Mouse (Mus musculus): ENCODE measurements around the gene Plxnd1.
A peak's percentile ranks its signal among the peaks of the same experiment; 100 is the strongest.

Plxnd1 gene

DNA sequence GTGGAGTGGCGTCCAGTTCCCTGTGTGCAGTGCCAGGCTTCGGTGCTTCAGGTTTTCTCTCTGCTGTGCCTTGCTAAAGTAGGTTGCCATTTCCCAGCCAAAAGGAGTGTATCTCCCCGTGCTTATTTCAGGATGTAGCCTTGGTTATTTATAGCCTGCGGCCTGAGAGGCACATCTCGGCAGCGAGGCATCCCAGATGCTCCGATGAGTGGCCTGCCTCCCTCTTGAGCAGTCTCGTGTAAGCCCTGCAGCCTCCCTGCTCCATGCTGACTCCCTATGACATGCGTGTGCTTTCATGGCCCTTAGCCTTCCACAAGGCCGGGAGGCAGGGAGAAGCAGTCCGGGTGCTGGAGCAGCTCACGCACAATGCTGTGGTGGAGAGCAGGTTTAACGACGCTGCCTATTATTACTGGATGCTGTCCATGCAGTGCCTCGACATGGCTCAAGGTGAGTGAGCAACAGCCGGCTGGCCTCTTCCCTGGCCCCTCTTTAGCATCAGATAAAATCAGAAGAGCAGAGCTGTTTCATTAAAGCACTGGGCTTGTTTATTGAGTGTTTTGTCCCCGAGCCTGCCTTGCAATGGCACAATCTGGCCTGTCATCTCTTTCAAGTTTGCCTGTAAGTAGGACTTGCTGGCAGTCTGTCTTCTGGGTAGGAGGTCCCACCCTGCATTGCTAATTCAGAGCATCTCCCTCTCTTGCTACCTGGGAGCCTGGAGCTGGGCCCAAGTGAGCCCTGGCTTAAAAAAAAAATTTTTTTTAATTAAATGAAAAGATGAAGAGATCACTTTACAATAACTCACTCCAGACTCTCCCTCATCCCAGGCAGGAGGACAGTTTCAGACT lies 79.0 kb downstream of the Plxnd1 start:
- no peak for DNase-seq

DNA sequence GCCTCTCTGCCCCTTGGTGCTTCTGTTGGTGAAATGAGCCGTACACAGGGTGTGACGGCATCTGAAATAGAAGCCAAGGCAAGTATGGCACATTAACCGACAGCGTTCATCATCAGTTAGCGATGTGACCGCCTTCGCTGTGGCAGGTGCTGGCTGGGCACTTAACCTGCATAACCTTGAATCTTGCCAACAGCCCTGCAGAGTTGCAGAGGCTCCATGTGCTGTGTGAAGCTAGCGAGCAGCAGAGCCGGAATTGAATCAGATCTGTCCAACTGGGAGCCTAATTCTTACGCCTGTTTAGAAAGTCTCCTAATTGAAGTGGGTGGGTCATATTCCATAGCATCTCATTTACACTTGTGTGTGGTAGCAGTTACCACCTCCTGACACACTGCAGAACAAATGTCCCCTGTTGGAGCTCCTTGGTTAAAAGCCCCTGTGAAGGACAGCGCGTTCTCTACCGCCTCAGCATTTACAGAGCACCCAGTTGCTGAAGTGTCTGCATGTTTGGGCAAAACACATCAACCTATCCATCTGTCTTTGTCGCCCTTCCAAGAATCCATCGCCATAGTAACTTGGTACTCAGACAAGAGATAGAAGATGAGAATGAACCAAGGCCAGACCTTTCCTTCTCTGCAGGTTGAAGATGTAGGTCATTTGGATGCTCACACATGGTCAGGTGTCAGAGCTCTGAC lies 80.1 kb downstream of the Plxnd1 start:
- DNase-seq: no peak

DNA sequence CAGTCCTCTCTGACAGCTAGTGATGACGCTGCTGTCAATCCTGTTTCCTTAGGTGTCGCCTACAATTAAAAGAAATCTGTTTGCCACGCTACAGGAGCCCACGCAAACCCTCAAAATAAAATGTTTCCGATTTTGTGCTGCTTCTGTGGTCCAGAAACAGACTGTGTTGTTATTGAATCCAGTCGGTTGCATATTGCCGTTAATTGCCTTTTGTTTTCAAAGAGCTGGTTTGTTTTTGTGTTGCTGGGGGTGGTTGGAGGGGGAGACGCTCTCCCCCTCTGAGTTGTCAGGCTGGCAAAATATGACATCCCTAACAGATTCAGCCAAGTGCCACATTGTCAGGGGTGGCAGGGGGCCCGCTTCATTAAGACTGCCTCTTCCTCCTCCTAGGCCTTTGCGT lies 81.3 kb downstream of the Plxnd1 start:
- DNase-seq: no peak

DNA sequence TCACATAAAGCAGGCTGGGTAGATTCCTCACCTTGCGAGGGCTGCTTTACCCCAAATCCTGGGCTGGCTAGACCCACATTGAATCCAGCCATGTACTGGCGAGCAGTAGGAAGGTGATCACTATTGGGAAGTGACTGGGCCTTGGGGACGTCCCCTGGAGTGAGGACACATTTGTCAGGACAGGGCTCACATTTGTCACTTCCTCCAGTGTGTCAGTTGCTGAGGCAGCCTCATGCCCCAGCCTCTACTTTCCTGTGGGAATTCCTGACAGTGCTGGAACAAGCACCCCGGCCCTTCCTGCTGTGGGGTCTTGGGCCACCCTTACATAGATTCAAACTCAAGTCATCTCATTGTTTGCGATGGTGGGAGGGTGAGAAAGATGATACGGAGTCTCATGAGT lies 83.0 kb downstream of the Plxnd1 start:
- DNase-seq: no peak

DNA sequence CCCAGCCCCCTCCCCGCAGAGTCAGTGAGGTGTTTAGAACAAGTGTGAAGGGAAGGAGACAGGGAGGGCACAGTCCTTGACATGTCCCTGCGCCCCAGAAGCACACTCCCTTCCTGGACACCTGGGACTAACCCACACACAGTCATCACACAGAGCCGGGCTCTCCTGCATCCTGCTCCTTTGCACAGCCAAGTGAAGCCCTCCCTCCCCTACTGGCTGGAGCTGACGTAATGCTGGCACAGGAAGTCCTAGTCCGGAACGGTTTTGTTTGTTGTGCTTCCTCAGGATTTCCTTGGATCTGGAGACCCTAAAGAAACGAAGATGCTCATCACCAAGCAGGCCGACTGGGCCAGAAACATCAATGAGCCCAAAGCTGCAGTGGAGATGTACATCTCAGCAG lies 84.9 kb downstream of the Plxnd1 start:
- DNase-seq: peak; percentile 29

DNA sequence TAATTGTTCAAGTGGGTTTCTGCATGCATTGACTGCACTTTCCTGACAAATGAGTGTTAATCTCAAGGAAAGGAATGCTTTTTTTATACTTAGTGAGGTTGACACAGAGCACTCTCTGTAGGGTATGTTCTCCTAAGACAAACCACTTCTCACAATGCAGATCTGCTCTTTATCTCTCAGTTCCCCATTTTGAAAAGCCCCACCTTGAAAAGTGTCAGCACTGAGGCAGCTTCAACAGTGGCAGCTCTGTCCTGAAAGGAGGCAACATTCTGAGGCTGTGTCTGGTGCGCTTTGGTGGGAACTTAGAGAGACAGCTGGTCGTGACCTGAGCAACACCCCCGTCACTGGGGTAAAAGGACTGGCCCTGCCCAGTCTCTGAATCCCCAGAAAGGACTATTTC lies 85.8 kb downstream of the Plxnd1 start:
- DNase-seq: no peak

DNA sequence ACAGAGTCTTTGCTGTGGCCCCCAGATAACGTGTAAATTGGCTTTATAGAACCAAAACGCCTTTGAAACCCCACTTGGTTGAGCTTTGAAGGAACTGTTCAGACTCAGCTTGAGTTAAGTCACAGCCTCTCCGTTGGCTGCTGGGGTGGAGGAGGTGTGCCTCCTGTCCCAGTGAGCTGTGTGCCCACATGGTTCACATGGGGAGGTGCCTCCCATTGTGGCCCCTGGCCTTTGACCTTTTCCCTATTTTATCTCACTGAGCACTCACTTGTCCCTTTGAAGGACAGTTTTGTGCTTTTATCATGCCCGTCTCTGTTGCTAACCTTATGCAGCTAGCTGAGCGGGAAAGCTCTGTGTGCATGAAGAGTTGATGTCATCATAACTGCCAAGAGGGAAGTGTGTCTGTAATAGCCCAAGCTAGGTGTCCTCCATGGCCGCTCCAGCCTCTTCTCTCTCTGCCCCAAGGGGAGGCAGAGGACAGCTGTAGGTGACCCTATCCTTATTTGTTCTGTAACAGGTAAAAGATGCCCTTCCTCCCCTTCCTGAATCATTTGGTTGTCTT lies 86.3 kb downstream of the Plxnd1 start:
- no peak for DNase-seq

DNA sequence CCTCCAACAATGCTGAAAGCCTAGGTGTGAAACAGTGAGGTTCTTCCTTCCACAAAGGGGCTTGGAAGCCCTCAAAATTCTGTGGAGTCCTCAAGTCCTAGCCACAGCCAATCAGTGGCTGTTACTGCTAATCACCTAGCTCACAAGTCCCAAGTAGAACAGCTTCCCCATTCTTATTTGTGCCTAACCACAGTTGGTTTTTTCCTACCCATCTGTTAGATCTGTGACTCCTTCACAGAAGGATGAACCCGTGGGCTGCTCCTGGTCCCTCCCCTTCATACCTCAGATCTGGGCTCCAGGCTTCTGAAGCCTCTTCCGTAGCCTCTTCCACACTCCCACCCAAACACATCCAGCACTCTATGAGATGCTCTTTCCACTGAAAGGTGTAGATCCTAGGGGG lies 87.9 kb downstream of the Plxnd1 start:
- DNase-seq: no peak

DNA sequence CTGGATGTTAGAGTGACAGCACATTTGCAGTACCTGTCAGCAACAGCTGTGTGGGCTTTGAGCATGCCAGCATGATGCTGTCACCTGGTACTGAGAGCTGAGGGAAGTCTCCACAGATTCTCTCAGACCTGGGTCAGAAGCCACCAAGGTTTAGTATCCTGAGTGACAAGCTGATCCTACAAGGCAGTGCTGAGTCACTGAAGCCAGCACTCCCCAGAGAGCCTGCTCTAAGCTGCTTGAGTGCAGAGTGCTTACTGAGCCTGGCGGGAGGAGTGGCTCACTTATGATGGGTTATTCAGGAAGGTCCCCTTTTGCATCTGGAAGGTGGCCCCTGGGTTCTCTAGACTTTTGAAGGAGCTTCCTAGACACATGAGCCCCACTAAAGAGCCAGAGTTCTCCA lies 88.3 kb downstream of the Plxnd1 start:
- DNase-seq: no peak

DNA sequence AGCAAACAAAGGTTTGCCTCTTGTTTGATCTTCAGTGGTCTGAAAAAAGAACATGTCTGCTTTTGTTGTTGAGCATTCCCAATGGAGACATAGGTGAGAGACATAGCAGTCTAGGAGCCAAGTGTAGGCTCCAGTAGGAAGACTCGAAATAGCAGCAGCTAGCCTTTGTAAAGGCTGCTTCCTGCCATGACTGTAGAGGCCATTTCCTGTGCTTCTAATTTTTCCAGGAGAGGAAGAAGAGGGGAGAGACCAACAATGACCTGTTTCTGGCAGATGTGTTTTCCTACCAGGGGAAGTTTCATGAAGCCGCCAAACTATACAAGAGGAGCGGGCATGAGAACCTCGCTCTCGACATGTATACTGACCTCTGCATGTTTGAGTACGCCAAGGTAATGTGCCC lies 89.2 kb downstream of the Plxnd1 start:
- no peak for DNase-seq
